Mouse (Mus musculus) ovary, postnatal 10 days (tissue): ENCODE data around the gene Lhfp.

ENCODE experiments used
- DNase-seq: peaks from one replicate; pipeline ENCODE4 v3.0.0; 2022; ENCODE audit warnings: low spot score

The Lhfp gene

GRCm38 (mm10) chr3:53042240-53042567 is 876 bp downstream of the Lhfp start:
- no peak for DNase-seq

- DNase-seq = no peak
Measured at GRCm38 (mm10) chr3:53043206-53043780, 2.0 kb downstream of the Lhfp start.

- no peak for DNase-seq
Measured at GRCm38 (mm10) chr3:53044238-53044637, 2.9 kb downstream of the Lhfp start.

- no peak for DNase-seq
Measured at GRCm38 (mm10) chr3:53044682-53045299, 3.5 kb downstream of the Lhfp start.

GRCm38 (mm10) chr3:53045697-53046096 is 4.4 kb downstream of the Lhfp start:
- DNase-seq = no peak

GRCm38 (mm10) chr3:53046371-53046770 is 5.0 kb downstream of the Lhfp start:
- DNase-seq = no peak

- DNase-seq = no peak
Measured at GRCm38 (mm10) chr3:53052385-53052784, 11.1 kb downstream of the Lhfp start.

- DNase-seq = no peak
Measured at GRCm38 (mm10) chr3:53056430-53056829, 15.1 kb downstream of the Lhfp start.

- DNase-seq = no peak
Measured at GRCm38 (mm10) chr3:53059959-53060358, 18.6 kb downstream of the Lhfp start.

GRCm38 (mm10) chr3:53063423-53064147 is 22.3 kb downstream of the Lhfp start:
- no peak for DNase-seq

GRCm38 (mm10) chr3:53065267-53066094 is 24.2 kb downstream of the Lhfp start:
- no peak for DNase-seq

GRCm38 (mm10) chr3:53066095-53066372 is 24.7 kb downstream of the Lhfp start:
- DNase-seq = no peak

GRCm38 (mm10) chr3:53068399-53068798 is 27.1 kb downstream of the Lhfp start:
- no peak for DNase-seq

- no peak for DNase-seq
Measured at GRCm38 (mm10) chr3:53074264-53074663, 32.9 kb downstream of the Lhfp start.

- DNase-seq = no peak
Measured at GRCm38 (mm10) chr3:53074761-53075160, 33.4 kb downstream of the Lhfp start.

- DNase-seq = no peak
Measured at GRCm38 (mm10) chr3:53080286-53080685, 39.0 kb downstream of the Lhfp start.

GRCm38 (mm10) chr3:53080710-53081109 is 39.4 kb downstream of the Lhfp start:
- no peak for DNase-seq

GRCm38 (mm10) chr3:53083717-53084116 is 42.4 kb downstream of the Lhfp start:
- DNase-seq = no peak

GRCm38 (mm10) chr3:53084806-53085205 is 43.5 kb downstream of the Lhfp start:
- DNase-seq = no peak

GRCm38 (mm10) chr3:53086481-53087155 is 45.3 kb downstream of the Lhfp start:
- DNase-seq = no peak

- no peak for DNase-seq
Measured at GRCm38 (mm10) chr3:53087156-53087805, 46.0 kb downstream of the Lhfp start.

- no peak for DNase-seq
Measured at GRCm38 (mm10) chr3:53089921-53090320, 48.6 kb downstream of the Lhfp start.
